Mouse (Mus musculus) liver, embryonic 14.5 days (tissue): ENCODE results near the gene Dcun1d2.

ENCODE experiments used
- CTCF ChIP-seq: IDR thresholded peaks from 2 replicates; pipeline ENCODE4 v1.5.1; 2016; ENCODE audit warnings: antibody characterized with exemption, low read depth, control low read depth
- EP300 ChIP-seq: IDR thresholded peaks from 2 replicates; pipeline ENCODE4 v1.6.1; 2016; ENCODE audit warnings: antibody characterized with exemption, low read depth

DNA sequence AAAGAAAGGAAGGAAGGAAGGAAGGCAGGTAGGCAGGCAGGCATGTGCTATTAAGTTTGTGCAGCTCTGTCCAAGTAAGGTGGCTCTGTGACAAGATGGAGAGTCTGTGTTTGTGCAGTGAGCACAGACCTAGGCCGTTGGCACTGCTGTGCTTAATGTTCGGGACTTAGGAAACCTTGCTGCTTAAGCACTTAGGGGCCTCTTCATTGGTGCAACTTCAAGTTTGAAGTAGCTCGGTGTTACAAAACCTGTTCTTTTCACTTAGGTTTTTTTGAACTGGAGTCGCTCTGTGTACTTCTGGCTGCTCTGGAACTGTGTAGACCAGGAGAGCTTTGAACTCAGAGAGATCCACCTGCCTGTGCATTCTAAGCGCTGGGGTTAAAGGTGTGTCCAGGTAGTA, 15.1 kb downstream of the Dcun1d2 start:
- TF ChIP-seq CTCF: no peak
- TF ChIP-seq EP300: no peak
